Mouse (Mus musculus): ENCODE measurements around the gene Hmcn1. TPM values are rescaled to one million over a fixed set of nuclear protein-coding genes. Genes with fewer than 3 reads are reported as not detected.

Hmcn1 gene
- polyA plus RNA-seq (2014; fragmentation: Nextera tagmentation; extraction: Ambion mirVana) = 22.1 and 23.5 TPM in 2 replicates

- H3K27me3 ChIP-seq (ENCODE audit: control insufficient read depth, insufficient read depth, low read length) = no peaks in the 10 kb centered on the region
- H3K36me3 ChIP-seq (ENCODE audit: control insufficient read depth, insufficient read depth, low read length) = no peaks in the 10 kb centered on the region
- peak; percentile 88 for ATAC-seq (ENCODE audit: insufficient number of reproducible peaks, insufficient read depth, low FRiP score, low read depth)
- H3K9me3 ChIP-seq (ENCODE audit: control insufficient read depth, low read depth, low read length) = 0 out of 2 replicates have a peak, but pooled peaks cover 3% of the 10 kb centered on the region
- H3K4me2 ChIP-seq (replicated peaks; ENCODE audit: low read depth, low read length) = peak within 1 kb of the TSS; percentile 61
- H3K4me3 ChIP-seq (ENCODE audit: low read depth, low read length) = peak within 1 kb of the TSS; percentile 45
- no peaks in the 10 kb centered on the region; the same call in 1 of the 2 replicates for H3K4me1 ChIP-seq (ENCODE audit: control insufficient read depth, insufficient read depth, low read length)
- peak within 1 kb of the TSS; percentile 39; the same call in 1 of the 2 replicates for H3K9ac ChIP-seq (replicated peaks; ENCODE audit: low read depth, low read length)
- WGBS = under 1% methylated on average over 36 of the region's 38 CpGs
- peak within 1 kb of the TSS; percentile 70; the same call in 1 of the 2 replicates for H3K27ac ChIP-seq (ENCODE audit: low read length)
Measured at GRCm38 (mm10) chr1:150993162-150994064, at the start of gene Hmcn1. Gene Hmcn1, minus strand, starts transcription at chr1:150993435.

GRCm38 (mm10) chr1:151040945-151041649, 47.9 kb upstream of the Hmcn1 start:
- H3K4me3 ChIP-seq (ENCODE audit: low read depth, low read length) = 0 out of 2 replicates have a peak overlapping the region, but pooled peaks have one; percentile 3

GRCm38 (mm10) chr1:151040290-151040689, 47.1 kb upstream of the Hmcn1 start:
- H3K4me3 ChIP-seq (ENCODE audit: low read depth, low read length) = no peak overlapping the region

More at GRCm38 (mm10) chr1:151040945-151041649, 47.9 kb upstream of the Hmcn1 start:
- 32% methylated on average over 18 of the region's 18 CpGs for WGBS
- Histone ChIP-seq H3K4me1 (ENCODE audit: control insufficient read depth, insufficient read depth, low read length) (peaks cover 4% of the 10 kb centered on the region; the same call in 1 of the 2 replicates), H3K9me3 (ENCODE audit: control insufficient read depth, low read depth, low read length) (no peaks in the 10 kb centered on the region), H3K4me2 (replicated peaks; ENCODE audit: low read depth, low read length) (0 out of 2 replicates have a peak overlapping the region, but pooled peaks have one; percentile 18), H3K27me3 (ENCODE audit: control insufficient read depth, insufficient read depth, low read length) (no peaks in the 10 kb centered on the region), H3K27ac (ENCODE audit: low read length) (no peak overlapping the region), H3K36me3 (ENCODE audit: control insufficient read depth, insufficient read depth, low read length) (no peaks in the 10 kb centered on the region), H3K9ac (replicated peaks; ENCODE audit: low read depth, low read length) (no peak overlapping the region)
- no peak for ATAC-seq (ENCODE audit: insufficient number of reproducible peaks, insufficient read depth, low FRiP score, low read depth)

GRCm38 (mm10) chr1:151039189-151039588, 46.0 kb upstream of the Hmcn1 start:
- no peak for ATAC-seq (ENCODE audit: insufficient number of reproducible peaks, insufficient read depth, low FRiP score, low read depth)
- H3K27me3 ChIP-seq (ENCODE audit: control insufficient read depth, insufficient read depth, low read length) = no peaks in the 10 kb centered on the region
- H3K9me3 ChIP-seq (ENCODE audit: control insufficient read depth, low read depth, low read length) = no peaks in the 10 kb centered on the region
- H3K4me3 ChIP-seq (ENCODE audit: low read depth, low read length) = no peak overlapping the region
- H3K4me2 ChIP-seq (replicated peaks; ENCODE audit: low read depth, low read length) = no peak overlapping the region
- H3K4me1 ChIP-seq (ENCODE audit: control insufficient read depth, insufficient read depth, low read length) = peaks cover 4% of the 10 kb centered on the region; the same call in 1 of the 2 replicates
- no peak overlapping the region for H3K27ac ChIP-seq (ENCODE audit: low read length)
- H3K36me3 ChIP-seq (ENCODE audit: control insufficient read depth, insufficient read depth, low read length) = no peaks in the 10 kb centered on the region
- H3K9ac ChIP-seq (replicated peaks; ENCODE audit: low read depth, low read length) = no peak overlapping the region
- WGBS = 64% methylated on average over 4 of the region's 4 CpGs

More at GRCm38 (mm10) chr1:151040290-151040689, 47.1 kb upstream of the Hmcn1 start:
- Histone ChIP-seq H3K27ac (ENCODE audit: low read length) (no peak overlapping the region), H3K27me3 (ENCODE audit: control insufficient read depth, insufficient read depth, low read length) (no peaks in the 10 kb centered on the region), H3K9me3 (ENCODE audit: control insufficient read depth, low read depth, low read length) (no peaks in the 10 kb centered on the region), H3K36me3 (ENCODE audit: control insufficient read depth, insufficient read depth, low read length) (no peaks in the 10 kb centered on the region), H3K4me2 (replicated peaks; ENCODE audit: low read depth, low read length) (0 out of 2 replicates have a peak overlapping the region, but pooled peaks have one; percentile 18), H3K4me1 (ENCODE audit: control insufficient read depth, insufficient read depth, low read length) (peaks cover 4% of the 10 kb centered on the region; the same call in 1 of the 2 replicates), H3K9ac (replicated peaks; ENCODE audit: low read depth, low read length) (no peak overlapping the region)
- WGBS = 51% methylated on average over 7 of the region's 7 CpGs
- no peak for ATAC-seq (ENCODE audit: insufficient number of reproducible peaks, insufficient read depth, low FRiP score, low read depth)

GRCm38 (mm10) chr1:151038566-151038965, 45.3 kb upstream of the Hmcn1 start:
- no peak overlapping the region for H3K4me2 ChIP-seq (replicated peaks; ENCODE audit: low read depth, low read length)
- H3K9me3 ChIP-seq (ENCODE audit: control insufficient read depth, low read depth, low read length) = no peaks in the 10 kb centered on the region
- H3K4me1 ChIP-seq (ENCODE audit: control insufficient read depth, insufficient read depth, low read length) = peaks cover 4% of the 10 kb centered on the region; the same call in 1 of the 2 replicates
- H3K36me3 ChIP-seq (ENCODE audit: control insufficient read depth, insufficient read depth, low read length) = no peaks in the 10 kb centered on the region
- WGBS = 48% methylated on average over 8 of the region's 8 CpGs
- no peak overlapping the region for H3K9ac ChIP-seq (replicated peaks; ENCODE audit: low read depth, low read length)
- no peaks in the 10 kb centered on the region for H3K27me3 ChIP-seq (ENCODE audit: control insufficient read depth, insufficient read depth, low read length)
- no peak for ATAC-seq (ENCODE audit: insufficient number of reproducible peaks, insufficient read depth, low FRiP score, low read depth)
- no peak overlapping the region for H3K27ac ChIP-seq (ENCODE audit: low read length)
- H3K4me3 ChIP-seq (ENCODE audit: low read depth, low read length) = no peak overlapping the region

- no peak for ATAC-seq (ENCODE audit: insufficient number of reproducible peaks, insufficient read depth, low FRiP score, low read depth)
- no peak overlapping the region for H3K4me3 ChIP-seq (ENCODE audit: low read depth, low read length)
- no peaks in the 10 kb centered on the region for H3K27me3 ChIP-seq (ENCODE audit: control insufficient read depth, insufficient read depth, low read length)
- no peak overlapping the region for H3K9ac ChIP-seq (replicated peaks; ENCODE audit: low read depth, low read length)
- WGBS = 80% methylated on average over 15 of the region's 15 CpGs
- H3K4me2 ChIP-seq (replicated peaks; ENCODE audit: low read depth, low read length) = no peak overlapping the region
- H3K9me3 ChIP-seq (ENCODE audit: control insufficient read depth, low read depth, low read length) = no peaks in the 10 kb centered on the region
- H3K4me1 ChIP-seq (ENCODE audit: control insufficient read depth, insufficient read depth, low read length) = peaks cover 4% of the 10 kb centered on the region; the same call in 1 of the 2 replicates
- no peaks in the 10 kb centered on the region for H3K36me3 ChIP-seq (ENCODE audit: control insufficient read depth, insufficient read depth, low read length)
- no peak overlapping the region for H3K27ac ChIP-seq (ENCODE audit: low read length)
Measured at GRCm38 (mm10) chr1:151036405-151036985, 43.3 kb upstream of the Hmcn1 start.

- no peaks in the 10 kb centered on the region for H3K27me3 ChIP-seq (ENCODE audit: control insufficient read depth, insufficient read depth, low read length)
- H3K9ac ChIP-seq (replicated peaks; ENCODE audit: low read depth, low read length) = no peak overlapping the region
- no peak overlapping the region for H3K27ac ChIP-seq (ENCODE audit: low read length)
- H3K36me3 ChIP-seq (ENCODE audit: control insufficient read depth, insufficient read depth, low read length) = no peaks in the 10 kb centered on the region
- peaks cover 4% of the 10 kb centered on the region; the same call in 1 of the 2 replicates for H3K4me1 ChIP-seq (ENCODE audit: control insufficient read depth, insufficient read depth, low read length)
- no peak for ATAC-seq (ENCODE audit: insufficient number of reproducible peaks, insufficient read depth, low FRiP score, low read depth)
- no peak overlapping the region for H3K4me3 ChIP-seq (ENCODE audit: low read depth, low read length)
- H3K9me3 ChIP-seq (ENCODE audit: control insufficient read depth, low read depth, low read length) = no peaks in the 10 kb centered on the region
- H3K4me2 ChIP-seq (replicated peaks; ENCODE audit: low read depth, low read length) = no peak overlapping the region
- WGBS = 75% methylated on average over 3 of the region's 3 CpGs
Measured at GRCm38 (mm10) chr1:151035766-151036165, 42.5 kb upstream of the Hmcn1 start.
